8 mouse cellular contexts compared by ENCODE assay signal in genomic region chr12:71014845-71015362, GRCm38 (mm10). TPM values are rescaled to one million over a fixed set of nuclear protein-coding genes. Genes with fewer than 3 reads are reported as not detected.
DNase-seq lines count a peak whose midpoint lies in the region; ATAC-seq and TF ChIP-seq lines count a peak whose summit lies in the region.

No protein-coding gene starts in this region.

- peaks cover 35% of the 10 kb centered on the region for H3K4me1 ChIP-seq in G1E (ENCODE audit: insufficient read depth, low read depth, low read length)
- peaks cover 14% of the 10 kb centered on the region; the same call in 1 of the 2 replicates for H3K4me1 ChIP-seq in embryonic facial prominence, embryonic 12.5 days
- H3K4me1 ChIP-seq in intestine, postnatal 0 days (replicated peaks; ENCODE audit: control insufficient read depth, insufficient read depth, low read length): no peaks in the 10 kb centered on the region
- peaks cover 31% of the 10 kb centered on the region for H3K4me1 ChIP-seq in midbrain, embryonic 10.5 days

- H3K36me3 ChIP-seq in G1E (replicated peaks): peaks cover 44% of the 10 kb centered on the region
- peaks cover 17% of the 10 kb centered on the region for H3K36me3 ChIP-seq in embryonic facial prominence, embryonic 12.5 days
- H3K36me3 ChIP-seq in intestine, postnatal 0 days (ENCODE audit: control insufficient read depth, insufficient read depth): peaks cover 12% of the 10 kb centered on the region
- H3K36me3 ChIP-seq in midbrain, embryonic 10.5 days: peaks cover 43% of the 10 kb centered on the region

- ATAC-seq in G1E (ENCODE audit: extremely low read depth, insufficient number of reproducible peaks, low FRiP score, poor library complexity, severe bottlenecking): peak; percentile 11; the same call in 1 of the 2 replicates
- ATAC-seq in embryonic facial prominence, embryonic 12.5 days (ENCODE audit: insufficient number of reproducible peaks, insufficient read depth, low FRiP score, low TSS enrichment): no peak
- ATAC-seq in intestine, postnatal 0 days: peak; percentile 73

- H3K4me2 ChIP-seq in embryonic facial prominence, embryonic 12.5 days (replicated peaks): peak overlapping the region; percentile 79
- H3K4me2 ChIP-seq in intestine, postnatal 0 days (replicated peaks; ENCODE audit: low read depth): peak overlapping the region; percentile 74

- peak overlapping the region; percentile 98 for H3K27ac ChIP-seq in embryonic facial prominence, embryonic 12.5 days
- peak overlapping the region; percentile 94 for H3K27ac ChIP-seq in intestine, postnatal 0 days (ENCODE audit: low read depth, low read length)
- peak overlapping the region; percentile 96 for H3K27ac ChIP-seq in midbrain, embryonic 10.5 days (replicated peaks)

- peak overlapping the region; percentile 84 for H3K4me3 ChIP-seq in G1E (ENCODE audit: low read depth, low read length)
- H3K4me3 ChIP-seq in embryonic facial prominence, embryonic 12.5 days: peak overlapping the region; percentile 98
- peak overlapping the region; percentile 95 for H3K4me3 ChIP-seq in intestine, postnatal 0 days (ENCODE audit: low read depth, low read length)
- peak overlapping the region; percentile 88 for H3K4me3 ChIP-seq in midbrain, embryonic 10.5 days

- no peaks in the 10 kb centered on the region for H3K27me3 ChIP-seq in G1E (ENCODE audit: insufficient read depth, low read length)
- no peaks in the 10 kb centered on the region for H3K27me3 ChIP-seq in embryonic facial prominence, embryonic 12.5 days
- H3K27me3 ChIP-seq in intestine, postnatal 0 days (replicated peaks; ENCODE audit: control insufficient read depth, insufficient read depth, low read length): no peaks in the 10 kb centered on the region
- no peaks in the 10 kb centered on the region for H3K27me3 ChIP-seq in midbrain, embryonic 10.5 days (ENCODE audit: low read depth, poor library complexity, severe bottlenecking)

- WGBS in embryonic facial prominence, embryonic 12.5 days: 1% methylated on average over 28 of the region's 32 CpGs
- under 1% methylated on average over 32 of the region's 32 CpGs for WGBS in intestine, postnatal 0 days
- under 1% methylated on average over 32 of the region's 32 CpGs for WGBS in midbrain, embryonic 10.5 days

- peak; percentile 51 for DNase-seq in kidney, adult 9 months
- no peak for DNase-seq in kidney, postnatal 14 days
- DNase-seq in G1E (ENCODE audit: low spot score): peak; percentile 79
- DNase-seq in midbrain, embryonic 10.5 days (ENCODE audit: low spot score): no peak
- no peak for DNase-seq in cerebellum, postnatal 25 days
- DNase-seq in ovary, postnatal 36 days (ENCODE audit: low spot score): no peak

- H3K9ac ChIP-seq in embryonic facial prominence, embryonic 12.5 days: peak overlapping the region; percentile 76
- peak overlapping the region; percentile 80 for H3K9ac ChIP-seq in intestine, postnatal 0 days (ENCODE audit: low read depth, low read length)

- H3K9me3 ChIP-seq in G1E (replicated peaks): no peaks in the 10 kb centered on the region
- no peaks in the 10 kb centered on the region for H3K9me3 ChIP-seq in embryonic facial prominence, embryonic 12.5 days
- no peaks in the 10 kb centered on the region for H3K9me3 ChIP-seq in intestine, postnatal 0 days (ENCODE audit: control insufficient read depth)
- H3K9me3 ChIP-seq in midbrain, embryonic 10.5 days (replicated peaks): no peaks in the 10 kb centered on the region

- TF ChIP-seq CTCF in G1E (IDR thresholded peaks at IDR 0.05; ENCODE audit: low read depth, low read length): no peak
- no peak for TF ChIP-seq CTCF in intestine, postnatal 0 days (IDR thresholded peaks at IDR 0.05; ENCODE audit: low read depth)

RNA-seq across cellular contexts. Expression of gene Arid4a, which starts 0.9 kb away (rescaled TPM):
- 55.4 and 57.4 TPM in 2 replicates for total RNA-seq in G1E (2014; fragmentation: Nextera tagmentation)
- total RNA-seq in G1E (2017): 44.5 and 57.5 TPM in 2 replicates
- polyA plus RNA-seq in G1E (2012): 11.7 and 12.4 TPM in 2 replicates
- 33.1 and 34.0 TPM in 2 replicates for polyA plus RNA-seq in embryonic facial prominence, embryonic 12.5 days (2016; fragmentation: Nextera tagmentation; extraction: Ambion mirVana)
- 23.2 and 27.4 TPM in 2 replicates for polyA plus RNA-seq in intestine, postnatal 0 days (2015; fragmentation: Nextera tagmentation; extraction: Ambion mirVana)
- 25.5 and 26.6 TPM in 2 replicates for polyA plus RNA-seq in midbrain, embryonic 10.5 days (2016; fragmentation: Nextera tagmentation; extraction: Ambion mirVana)

RNA-seq across cellular contexts. Expression of gene Psma3, which starts 40.5 kb away (rescaled TPM):
- total RNA-seq in G1E (2014; fragmentation: Nextera tagmentation) (183 and 246 TPM in 2 replicates), G1E (2017) (341 and 392 TPM in 2 replicates)
- polyA plus RNA-seq in G1E (2012): 16.7 and 25.5 TPM in 2 replicates
- 621 and 638 TPM in 2 replicates for polyA plus RNA-seq in embryonic facial prominence, embryonic 12.5 days (2016; fragmentation: Nextera tagmentation; extraction: Ambion mirVana)
- polyA plus RNA-seq in intestine, postnatal 0 days (2015; fragmentation: Nextera tagmentation; extraction: Ambion mirVana): 365 and 387 TPM in 2 replicates
- 620 and 680 TPM in 2 replicates for polyA plus RNA-seq in midbrain, embryonic 10.5 days (2016; fragmentation: Nextera tagmentation; extraction: Ambion mirVana)

Comparison
In these comparisons a context has a peak if more than half of its experiments do, and no peak if none do; other contexts are left out.
1. DNase-seq: peak in kidney, adult 9 months (single experiment) and G1E (single experiment); none in kidney, postnatal 14 days (single experiment), midbrain, embryonic 10.5 days (single experiment), cerebellum, postnatal 25 days (0 of 2) and ovary, postnatal 36 days (single experiment).
2. RNA of gene Psma3, which starts 40.5 kb away (polyA plus RNA-seq): 620 to 680 TPM in midbrain, embryonic 10.5 days, 621 to 638 TPM in embryonic facial prominence, embryonic 12.5 days and 365 to 387 TPM in intestine, postnatal 0 days; 16.7 to 25.5 TPM in G1E; every median in the first group is over 10 times any median in the second.
3. Peak in every context shown above with its lines, with median percentiles within 50 percentile points of each other: H3K4me3 ChIP-seq and H3K27ac ChIP-seq.